Mouse (Mus musculus) urinary bladder, adult 18-20 months (tissue): ENCODE results near the gene Spry2.

Experiments used
- DNase-seq, 2 experiments: peaks; one replicate each; pipeline ENCODE4 v3.0.0; 2022; ENCODE audit warnings: low spot score in 2 of 2, mixed read lengths in 2 of 2

Spry2 gene

GRCm38 (mm10) chr14:105896791-105897568 lies at the start of gene Spry2:
TSS of gene Spry2 (minus strand) at chr14:105896819.
- DNase-seq = peak; percentile 67 to 87

GRCm38 (mm10) chr14:105941353-105941752 lies 44.7 kb upstream of the Spry2 start:
- DNase-seq = peak in 1 of 2 experiments; percentile 39

GRCm38 (mm10) chr14:105926726-105927125 lies 30.1 kb upstream of the Spry2 start:
- DNase-seq = no peak

GRCm38 (mm10) chr14:105925305-105925704 lies 28.7 kb upstream of the Spry2 start:
- DNase-seq = no peak

GRCm38 (mm10) chr14:105924712-105925111 lies 28.1 kb upstream of the Spry2 start:
- DNase-seq = no peak

GRCm38 (mm10) chr14:105922874-105923273 lies 26.3 kb upstream of the Spry2 start:
- DNase-seq = peak; percentile 8 to 21

GRCm38 (mm10) chr14:105922427-105922826 lies 25.8 kb upstream of the Spry2 start:
- DNase-seq = no peak

GRCm38 (mm10) chr14:105921217-105921695 lies 24.6 kb upstream of the Spry2 start:
- DNase-seq = no peak

- no peak for DNase-seq
These were observed 24.0 kb upstream of the Spry2 start for GRCm38 (mm10) chr14:105920395-105921216.

GRCm38 (mm10) chr14:105907216-105907615 lies 10.6 kb upstream of the Spry2 start:
- no peak for DNase-seq

GRCm38 (mm10) chr14:105905935-105906334 lies 9.3 kb upstream of the Spry2 start:
- no peak for DNase-seq

- no peak for DNase-seq
These were observed 8.9 kb upstream of the Spry2 start for GRCm38 (mm10) chr14:105905509-105905908.

- DNase-seq = no peak
These were observed 6.2 kb upstream of the Spry2 start for GRCm38 (mm10) chr14:105902807-105903206.

- no peak for DNase-seq
These were observed 4.2 kb upstream of the Spry2 start for GRCm38 (mm10) chr14:105900841-105901240.

- no peak for DNase-seq
These were observed 2.5 kb upstream of the Spry2 start for GRCm38 (mm10) chr14:105899116-105899515.

- DNase-seq = peak; percentile 77 to 89
These were observed 1.9 kb upstream of the Spry2 start for GRCm38 (mm10) chr14:105898266-105899111.

GRCm38 (mm10) chr14:105897569-105898101 lies 1.0 kb upstream of the Spry2 start:
- DNase-seq = peak; percentile 34 to 56

GRCm38 (mm10) chr14:105895961-105896651 lies 513 bp downstream of the Spry2 start:
- peak; percentile 41 to 69 for DNase-seq

- peak; percentile 12 to 52 for DNase-seq
These were observed 1.4 kb downstream of the Spry2 start for GRCm38 (mm10) chr14:105894971-105895873.

- no peak for DNase-seq
These were observed 3.0 kb downstream of the Spry2 start for GRCm38 (mm10) chr14:105893623-105893995.
